Mouse (Mus musculus) hindbrain, embryonic 14.5 days (tissue): ENCODE measurements around the gene Cphx3. TPM values are rescaled to one million over a fixed set of nuclear protein-coding genes. Genes with fewer than 3 reads are reported as not detected.
"Not testable (repeated sequence)": the region's sequence is repeated elsewhere in the genome, so short reads cannot be mapped to it uniquely, and the experiment has no call there.

Source experiments
- ATAC-seq: fragments of 200-750 bp; cut with Nextera tagmentation; 2 replicates; pipeline ENCODE4 v1.8.0; 2017; ENCODE audit warnings: moderate number of reproducible peaks, mild to moderate bottlenecking, moderate TSS enrichment, moderate library complexity; ENCODE audit not compliant: low FRiP score
- DNase-seq: peaks from one replicate; pipeline ENCODE4 v3.0.0-alpha.2; 2015; ENCODE audit warnings: low spot score
- H3K27ac ChIP-seq: fragments of 300-500 bp; sonication (generic); 2 replicates; pipeline ENCODE4 v1.5.1; 2014; ENCODE audit warnings: mild to moderate bottlenecking, moderate library complexity
- H3K27me3 ChIP-seq: fragments of 300-500 bp; sonication (generic); 2 replicates; pipeline ENCODE4 v1.6.1; 2014; ENCODE audit warnings: mild to moderate bottlenecking, low read length, mixed read lengths; ENCODE audit not compliant: control insufficient read depth, insufficient read depth
- H3K36me3 ChIP-seq: fragments of 300-500 bp; sonication (generic); replicated peaks from 2 replicates; pipeline ENCODE4 v1.6.1; 2014; ENCODE audit not compliant: control insufficient read depth, insufficient read depth
- H3K4me1 ChIP-seq: fragments of 300-500 bp; sonication (generic); replicated peaks from 2 replicates; pipeline ENCODE4 v1.6.1; 2014; ENCODE audit warnings: antibody characterized with exemption, low read length, mixed read lengths; ENCODE audit not compliant: control insufficient read depth, insufficient read depth
- H3K4me2 ChIP-seq: fragments of 300-500 bp; sonication (generic); replicated peaks from 2 replicates; pipeline ENCODE4 v1.6.1; 2014; ENCODE audit warnings: mild to moderate bottlenecking, moderate library complexity
- H3K4me3 ChIP-seq: fragments of 300-500 bp; sonication (generic); replicated peaks from 2 replicates; pipeline ENCODE4 v1.5.1; 2014; ENCODE audit warnings: mild to moderate bottlenecking, low read length
- H3K9ac ChIP-seq: fragments of 300-500 bp; sonication (generic); 2 replicates; pipeline ENCODE4 v1.6.1; 2014
- H3K9me3 ChIP-seq: fragments of 300-500 bp; sonication (generic); 2 replicates; pipeline ENCODE4 v1.6.1; 2016; ENCODE audit warnings: low read length; ENCODE audit not compliant: control insufficient read depth
- WGBS: fragments of 180-500 bp; shearing (Covaris S2); extraction: QIAGEN DNeasy Blood & Tissue Kit; methylation state at CpG from one replicate; pipeline ENCODE4 v1.1.7; 2014; 5-methylcytosine and 5-hydroxymethylcytosine counted together
- polyA plus RNA-seq: library from polyadenylated mRNA; unstranded; fragments of >200 nt; fragmentation: Nextera tagmentation; extraction: Ambion mirVana; gene quantifications from 2 replicates; pipeline ENCODE4 v1.2.1, GENCODE M21; 2014

Gene Cphx3
- polyA plus RNA-seq, 1 experiment from 2014 or later, result not detected

GRCm38 (mm10) chr14:26156032-26156431 lies 73.9 kb downstream of the Cphx3 start:
- not testable (repeated sequence) for H3K27me3 ChIP-seq, H3K9ac ChIP-seq, H3K9me3 ChIP-seq, DNase-seq, H3K4me1 ChIP-seq, H3K4me3 ChIP-seq, ATAC-seq, H3K36me3 ChIP-seq, H3K27ac ChIP-seq, H3K4me2 ChIP-seq
- WGBS, result no CpG with 5 or more reads among the region's 7 CpGs

DNA sequence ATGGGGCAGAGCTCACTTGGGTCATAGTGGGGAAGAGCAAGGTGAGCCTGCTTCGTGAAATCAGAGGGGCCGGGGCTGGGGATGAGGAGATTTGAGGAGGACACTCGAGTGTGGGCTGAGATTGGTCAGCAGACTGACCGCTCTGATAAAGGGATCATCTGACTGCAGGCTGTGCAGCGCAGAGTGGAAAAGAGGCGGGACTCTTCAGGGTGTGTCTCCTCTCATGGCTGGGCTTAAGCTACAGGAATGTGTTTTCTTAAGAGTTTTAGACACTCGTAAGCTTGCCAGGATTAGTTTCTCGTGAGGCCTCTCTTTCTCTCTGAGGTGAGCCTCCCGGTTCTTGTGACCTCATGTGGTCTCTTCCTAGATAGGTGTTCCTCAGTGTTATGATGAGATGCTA lies 79.1 kb downstream of the Cphx3 start:
- not testable (repeated sequence) for H3K4me2 ChIP-seq, H3K4me3 ChIP-seq, H3K27me3 ChIP-seq, H3K4me1 ChIP-seq, H3K9ac ChIP-seq, DNase-seq, H3K36me3 ChIP-seq, ATAC-seq, H3K27ac ChIP-seq, H3K9me3 ChIP-seq
- no CpG with 5 or more reads among the region's 9 CpGs for WGBS

GRCm38 (mm10) chr14:26162423-26162822 lies 80.3 kb downstream of the Cphx3 start:
- not testable (repeated sequence) for H3K9me3 ChIP-seq, H3K27ac ChIP-seq, H3K4me1 ChIP-seq, H3K36me3 ChIP-seq, H3K9ac ChIP-seq, ATAC-seq, H3K4me2 ChIP-seq, H3K27me3 ChIP-seq, H3K4me3 ChIP-seq, DNase-seq
- no CpG with 5 or more reads among the region's 5 CpGs for WGBS

- not testable (repeated sequence) for H3K9me3 ChIP-seq, H3K4me3 ChIP-seq, H3K27me3 ChIP-seq, DNase-seq, H3K4me1 ChIP-seq, ATAC-seq, H3K9ac ChIP-seq, H3K4me2 ChIP-seq, H3K27ac ChIP-seq, H3K36me3 ChIP-seq
- no CpG with 5 or more reads among the region's 12 CpGs for WGBS
Measured at GRCm38 (mm10) chr14:26165266-26165665, 83.2 kb downstream of the Cphx3 start.

- no CpG with 5 or more reads among the region's 3 CpGs for WGBS
- H3K27me3 ChIP-seq, H3K9me3 ChIP-seq, H3K4me2 ChIP-seq, H3K27ac ChIP-seq, DNase-seq, H3K36me3 ChIP-seq, H3K9ac ChIP-seq, ATAC-seq, H3K4me1 ChIP-seq, H3K4me3 ChIP-seq: not testable (repeated sequence)
Measured at GRCm38 (mm10) chr14:26173955-26174354, 91.9 kb downstream of the Cphx3 start.

DNA sequence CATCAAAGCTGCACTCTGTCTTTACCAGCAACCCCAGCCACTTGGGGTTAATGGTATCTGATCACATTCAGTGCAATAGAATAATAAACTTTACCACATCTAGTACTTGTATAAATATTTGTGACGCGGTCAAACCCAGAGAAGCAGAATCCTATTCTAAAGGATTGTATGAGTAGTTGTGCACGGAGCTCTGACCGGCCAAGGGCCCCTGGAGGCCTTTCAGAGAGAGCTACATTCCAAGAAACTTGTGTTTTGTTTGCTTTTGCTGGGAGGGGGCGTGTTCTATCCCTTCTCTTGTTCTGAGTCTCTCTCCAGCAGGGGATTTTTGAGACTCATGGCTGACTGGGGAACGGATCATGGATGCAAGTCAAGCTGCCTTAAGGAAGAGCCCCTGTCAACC lies 92.9 kb downstream of the Cphx3 start:
- H3K27me3 ChIP-seq, H3K4me2 ChIP-seq, H3K27ac ChIP-seq, H3K9ac ChIP-seq, H3K36me3 ChIP-seq, H3K4me3 ChIP-seq, H3K9me3 ChIP-seq, DNase-seq, H3K4me1 ChIP-seq, ATAC-seq: not testable (repeated sequence)
- WGBS, result no CpG with 5 or more reads among the region's 6 CpGs

GRCm38 (mm10) chr14:26181660-26182059 lies 99.6 kb downstream of the Cphx3 start:
- H3K36me3 ChIP-seq, H3K4me3 ChIP-seq, H3K9me3 ChIP-seq, H3K4me2 ChIP-seq, H3K27ac ChIP-seq, ATAC-seq, DNase-seq, H3K9ac ChIP-seq, H3K4me1 ChIP-seq, H3K27me3 ChIP-seq: not testable (repeated sequence)
- no CpG with 5 or more reads among the region's 10 CpGs for WGBS

GRCm38 (mm10) chr14:26182380-26182779 lies 100.3 kb downstream of the Cphx3 start, which contains the start of gene Plac9b:
Gene Plac9b, minus strand, starts transcription at chr14:26182480.
- not testable (repeated sequence) for H3K9ac ChIP-seq, H3K9me3 ChIP-seq, H3K36me3 ChIP-seq, H3K4me3 ChIP-seq, H3K4me1 ChIP-seq, H3K4me2 ChIP-seq, ATAC-seq, H3K27ac ChIP-seq, H3K27me3 ChIP-seq, DNase-seq
- no CpG with 5 or more reads among the region's 10 CpGs for WGBS

DNA sequence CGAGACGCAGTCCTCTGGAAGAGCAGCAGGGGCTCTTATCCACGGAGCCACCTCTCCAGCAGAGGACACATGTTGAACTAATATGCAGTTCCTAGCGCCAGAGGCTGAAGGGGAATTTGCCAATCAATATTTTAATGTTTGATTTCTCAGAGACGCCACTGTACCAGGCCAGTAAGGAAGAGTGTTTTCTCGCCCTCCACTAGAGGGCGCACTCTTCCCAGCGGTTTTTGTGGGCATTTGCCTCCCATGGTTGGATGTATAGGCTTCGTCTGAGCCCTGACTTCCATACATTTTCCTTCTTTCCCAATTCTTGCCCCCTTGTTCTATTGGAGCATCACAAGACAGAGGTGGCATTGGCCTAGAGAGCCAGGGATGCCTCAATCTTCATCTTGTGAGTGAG lies 104.5 kb downstream of the Cphx3 start:
- not testable (repeated sequence) for H3K36me3 ChIP-seq, H3K27me3 ChIP-seq, H3K4me3 ChIP-seq, H3K4me1 ChIP-seq, ATAC-seq, H3K9ac ChIP-seq, H3K27ac ChIP-seq, H3K9me3 ChIP-seq, DNase-seq, H3K4me2 ChIP-seq
- whole genome bisulfite sequencing, result no CpG with 5 or more reads among the region's 9 CpGs

GRCm38 (mm10) chr14:26188361-26188760 lies 106.3 kb downstream of the Cphx3 start:
- not testable (repeated sequence) for H3K4me3 ChIP-seq, DNase-seq, H3K9ac ChIP-seq, H3K36me3 ChIP-seq, H3K27ac ChIP-seq, H3K9me3 ChIP-seq, H3K4me1 ChIP-seq, H3K27me3 ChIP-seq, H3K4me2 ChIP-seq, ATAC-seq
- no CpG with 5 or more reads among the region's 8 CpGs for WGBS
